ENCODE assay signal across 16 mouse cellular contexts in genomic region chr6:148727871-148728524, GRCm38 (mm10).
A peak's percentile ranks its signal among the peaks of the same experiment; 100 is the strongest.
DNase-seq lines count a peak whose midpoint lies in the region; ATAC-seq lines count a peak whose summit lies in the region.
"Had no signal": no experiment of that assay in that cellular context is flagged by ENCODE, and none has a peak within 500 bp of the region (broad histone marks: within the 10 kb centered on the region; RNA-seq: fewer than 3 reads in every experiment).

No protein-coding gene starts in this region.

- no peaks in the 10 kb centered on the region for H3K36me3 ChIP-seq in kidney, embryonic 14.5 days (ENCODE audit: control insufficient read depth, insufficient read depth, low read length)
- H3K36me3 ChIP-seq in liver, embryonic 12.5 days: no peaks in the 10 kb centered on the region
- H3K36me3 ChIP-seq: embryonic facial prominence, embryonic 12.5 days had no signal

- WGBS in kidney, embryonic 14.5 days: 41% methylated on average over 6 of the region's 6 CpGs
- WGBS in liver, embryonic 12.5 days (ENCODE audit: insufficient replicate concordance): 44% methylated on average over 6 of the region's 6 CpGs

- H3K27me3 ChIP-seq in kidney, embryonic 14.5 days (ENCODE audit: control insufficient read depth, insufficient read depth, low read length): no peaks in the 10 kb centered on the region
- no peaks in the 10 kb centered on the region for H3K27me3 ChIP-seq in liver, embryonic 12.5 days (replicated peaks)
- H3K27me3 ChIP-seq: embryonic facial prominence, embryonic 12.5 days; forebrain, embryonic 13.5 days had no signal

- H3K4me1 ChIP-seq in kidney, embryonic 14.5 days (ENCODE audit: control insufficient read depth, insufficient read depth, low read length): no peaks in the 10 kb centered on the region
- no peaks in the 10 kb centered on the region for H3K4me1 ChIP-seq in liver, embryonic 12.5 days
- H3K4me1 ChIP-seq: embryonic facial prominence, embryonic 12.5 days; forebrain, embryonic 13.5 days had no signal

- no peak overlapping the region for H3K4me2 ChIP-seq in kidney, embryonic 14.5 days (replicated peaks; ENCODE audit: low read depth, low read length)
- no peak overlapping the region for H3K4me2 ChIP-seq in liver, embryonic 12.5 days
- H3K4me2 ChIP-seq: embryonic facial prominence, embryonic 12.5 days; forebrain, embryonic 13.5 days; liver, embryonic 11.5 days had no signal

- no peak overlapping the region for H3K9ac ChIP-seq in kidney, embryonic 14.5 days (ENCODE audit: low read depth, low read length)
- H3K9ac ChIP-seq in liver, embryonic 12.5 days: no peak overlapping the region
- H3K9ac ChIP-seq: embryonic facial prominence, embryonic 12.5 days; forebrain, embryonic 13.5 days had no signal

- no peak overlapping the region; the same call in 1 of the 2 replicates for H3K27ac ChIP-seq in kidney, embryonic 14.5 days (ENCODE audit: low read depth, low read length)
- H3K27ac ChIP-seq in liver, embryonic 12.5 days: no peak overlapping the region
- H3K27ac ChIP-seq: embryonic facial prominence, embryonic 12.5 days; forebrain, embryonic 13.5 days had no signal

- peak; percentile 68; the same call in 1 of the 2 replicates for ATAC-seq in kidney, embryonic 14.5 days (ENCODE audit: low FRiP score, low TSS enrichment)
- ATAC-seq in liver, embryonic 12.5 days: no peak
- ATAC-seq: activated CD4-positive, CD25-positive, alpha-beta regulatory T cell, adult 4 months; forebrain, embryonic 13.5 days had no signal

- H3K4me3 ChIP-seq in kidney, embryonic 14.5 days (ENCODE audit: low read length): no peak overlapping the region
- H3K4me3 ChIP-seq in liver, embryonic 12.5 days: no peak overlapping the region
- H3K4me3 ChIP-seq: embryonic facial prominence, embryonic 12.5 days; forebrain, embryonic 13.5 days had no signal

- peak; percentile 12 to 75 for DNase-seq in adrenal gland, adult (ENCODE audit: inconsistent age in 2 of 2, low spot score in 1 of 2)
- no peak for DNase-seq in adrenal gland, postnatal 4 days (ENCODE audit: low spot score in 2 of 2)
- DNase-seq in kidney, adult 18-20 months: no peak
- DNase-seq in 3134 (ENCODE audit: extremely low read depth, insufficient read length, low spot score): peak; percentile 55
- peak; percentile 38 to 69 for DNase-seq in adrenal gland, postnatal 36 days
- no peak for DNase-seq in heart, adult 9 months (ENCODE audit: low spot score in 2 of 2)
- DNase-seq: cerebellum, adult 11-12 months; gastrocnemius, postnatal 36 days; heart, postnatal 10 days; layer of hippocampus, postnatal 36 days had no signal

- H3K9me3 ChIP-seq in kidney, embryonic 14.5 days (ENCODE audit: control insufficient read depth, low read length): no peaks in the 10 kb centered on the region
- no peaks in the 10 kb centered on the region for H3K9me3 ChIP-seq in liver, embryonic 12.5 days (replicated peaks)
- H3K9me3 ChIP-seq: embryonic facial prominence, embryonic 12.5 days; forebrain, embryonic 13.5 days had no signal

Comparison
In these comparisons a context has a peak if more than half of its experiments do, and no peak if none do; other contexts are left out.
1. DNase-seq: peak in adrenal gland, adult (2 of 2), 3134 (single experiment) and adrenal gland, postnatal 36 days (2 of 2); none in adrenal gland, postnatal 4 days (0 of 2), kidney, adult 18-20 months (single experiment) and heart, adult 9 months (0 of 2).